Mouse (Mus musculus) layer of hippocampus, postnatal 25 days (tissue): Measurements from ENCODE around the gene Cd164. TPM values are rescaled to one million over a fixed set of nuclear protein-coding genes. Genes with fewer than 3 reads are reported as not detected.

ENCODE experiments used
- DNase-seq, 2 experiments: peaks; one replicate each; pipeline ENCODE4 v3.0.0; 2022; ENCODE audit warnings: mixed read lengths in 2 of 2, low spot score in 1 of 2; ENCODE audit errors: extremely low spot score in 1 of 2
- total RNA-seq, 2 experiments: library from RNA; stranded (reverse); gene quantifications; 2 replicates each; pipeline ENCODE4 v1.2.3; 2021

The Cd164 gene
- 10 to 100 TPM; 55.8 to 58.1 TPM for total RNA-seq

GRCm38 (mm10) chr10:41518981-41519618 is at the start of gene Cd164:
Gene Cd164 (plus strand): TSS chr10:41519414.
- DNase-seq = peak; percentile 84 to 91

GRCm38 (mm10) chr10:41470693-41471092 is 48.5 kb upstream of the Cd164 start:
- no peak for DNase-seq

DNA sequence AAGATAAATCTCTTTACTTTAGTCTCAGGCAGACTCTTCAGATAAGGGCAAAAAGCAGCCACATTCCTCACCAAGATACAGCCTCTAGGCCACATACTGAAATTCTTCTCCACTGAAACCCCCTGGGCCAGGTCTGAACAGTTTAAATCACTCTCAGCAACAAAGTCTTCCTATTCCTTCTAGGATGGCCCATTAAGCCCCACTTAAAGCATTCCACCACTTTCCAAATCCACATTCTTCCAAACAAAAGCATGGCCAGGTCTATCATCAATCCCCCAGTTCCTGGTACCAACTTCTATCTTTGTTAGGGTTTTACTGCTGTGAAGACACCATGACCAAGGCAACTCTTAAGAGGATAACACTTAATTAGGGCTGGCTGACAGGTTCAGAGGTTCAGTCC is 46.7 kb upstream of the Cd164 start:
- no peak for DNase-seq

GRCm38 (mm10) chr10:41472962-41473481 is 46.2 kb upstream of the Cd164 start:
- DNase-seq = no peak

- DNase-seq = no peak
Observed at GRCm38 (mm10) chr10:41473782-41474468, 45.3 kb upstream of the Cd164 start.

DNA sequence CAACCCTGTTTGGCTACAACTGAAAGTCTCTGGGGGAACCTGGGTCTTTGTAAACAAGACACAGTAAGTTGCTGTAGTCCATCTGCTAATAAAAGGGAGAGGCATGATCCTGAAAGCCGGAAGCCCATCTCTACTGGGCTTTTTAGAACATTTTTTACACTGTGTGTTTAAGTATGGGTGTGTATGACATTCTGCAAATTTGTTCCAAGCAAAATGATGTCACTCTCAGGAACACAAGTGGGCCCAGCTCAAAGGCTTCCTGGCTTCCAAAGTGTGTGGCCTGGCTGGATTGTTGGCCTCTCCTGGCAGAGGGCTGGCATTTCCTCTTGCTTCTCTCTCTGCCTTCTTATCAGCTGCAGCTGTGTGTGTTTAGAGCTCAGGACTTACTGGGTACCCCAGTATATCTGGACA is 44.2 kb upstream of the Cd164 start:
- DNase-seq = no peak

- DNase-seq = peak; percentile 30 to 46
Observed at GRCm38 (mm10) chr10:41476171-41477017, 42.8 kb upstream of the Cd164 start, which contains the start of gene Mical1. Gene Mical1 (plus strand): TSS chr10:41476314.

DNA sequence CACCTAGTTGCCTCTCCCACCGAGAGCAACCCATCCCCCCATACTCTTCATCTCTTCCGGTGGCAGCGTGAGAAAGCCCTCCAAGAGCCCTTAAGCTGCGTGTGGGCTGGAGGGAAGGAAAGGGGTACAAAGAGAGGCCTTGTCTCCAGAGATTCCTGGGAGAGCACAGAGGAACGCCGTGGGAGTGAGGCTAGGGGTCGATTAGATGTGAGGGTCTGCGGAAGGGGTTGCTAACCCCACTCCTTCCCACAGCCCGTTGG is 42.3 kb upstream of the Cd164 start:
- no peak for DNase-seq

DNA sequence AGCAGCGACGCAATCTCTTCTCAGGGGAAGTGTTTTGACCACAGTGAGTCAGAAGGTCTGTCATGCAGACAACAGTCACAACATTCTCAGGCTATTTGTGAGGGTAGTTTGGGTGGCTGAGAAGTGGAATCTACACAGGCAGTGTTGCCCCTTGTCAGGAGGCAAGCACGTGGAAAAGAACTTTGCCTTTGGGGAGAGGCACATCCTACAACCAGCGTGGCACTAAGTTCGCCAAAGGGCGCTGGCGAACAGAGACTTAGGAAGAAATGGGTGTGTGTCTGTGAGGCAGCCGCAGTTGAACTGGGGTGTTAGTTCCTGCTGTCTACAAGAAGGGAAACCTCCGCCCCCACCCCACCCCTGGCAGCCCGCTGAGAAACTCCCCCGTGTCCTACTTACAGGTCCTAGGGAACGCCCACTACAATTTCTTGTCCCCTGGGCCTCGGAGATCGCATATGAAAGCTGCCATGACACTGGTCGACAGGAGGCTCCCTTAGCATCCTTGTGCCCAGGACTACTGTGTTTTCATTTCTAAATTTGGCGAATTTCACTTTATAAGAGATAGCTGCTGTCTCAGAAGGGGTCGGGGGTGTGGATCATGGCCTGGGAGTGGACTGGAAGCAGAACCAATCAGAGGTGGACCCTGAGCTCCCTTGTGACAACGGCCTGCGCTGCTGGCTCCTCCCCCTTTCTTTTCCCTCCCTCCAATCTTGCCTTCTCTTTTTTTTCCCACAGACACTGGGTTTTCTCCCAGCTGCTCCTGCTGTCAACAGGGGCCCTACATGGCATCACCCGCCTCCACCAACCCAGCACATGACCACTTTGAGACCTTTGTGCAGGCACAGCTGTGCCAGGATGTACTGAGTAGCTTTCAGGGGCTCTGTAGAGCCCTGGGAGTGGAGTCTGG is 41.7 kb upstream of the Cd164 start:
- peak in 1 of 2 experiments; percentile 23 for DNase-seq

DNA sequence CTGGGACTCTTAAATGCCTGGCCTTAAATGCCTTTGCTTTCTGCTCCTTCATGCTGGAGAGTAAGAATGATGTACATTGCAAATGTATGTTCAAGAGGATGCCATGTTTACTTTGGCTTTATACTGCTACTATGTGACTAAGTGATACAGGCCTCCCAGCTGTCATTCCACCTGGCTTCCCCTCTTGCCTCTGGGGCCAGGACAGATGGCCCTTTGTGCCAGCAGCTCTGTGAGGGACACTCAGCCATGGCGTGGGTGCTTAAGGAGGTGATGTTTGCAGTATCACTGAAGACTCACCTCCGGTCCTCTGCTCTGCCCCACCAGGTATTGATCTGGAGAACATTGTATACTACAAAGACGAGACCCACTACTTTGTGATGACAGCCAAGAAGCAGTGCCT is 39.3 kb upstream of the Cd164 start:
- no peak for DNase-seq

GRCm38 (mm10) chr10:41480938-41481880 is 38.0 kb upstream of the Cd164 start:
- no peak for DNase-seq

GRCm38 (mm10) chr10:41482446-41482845 is 36.8 kb upstream of the Cd164 start:
- DNase-seq = no peak

- no peak for DNase-seq
Observed at GRCm38 (mm10) chr10:41485778-41486177, 33.4 kb upstream of the Cd164 start.

DNA sequence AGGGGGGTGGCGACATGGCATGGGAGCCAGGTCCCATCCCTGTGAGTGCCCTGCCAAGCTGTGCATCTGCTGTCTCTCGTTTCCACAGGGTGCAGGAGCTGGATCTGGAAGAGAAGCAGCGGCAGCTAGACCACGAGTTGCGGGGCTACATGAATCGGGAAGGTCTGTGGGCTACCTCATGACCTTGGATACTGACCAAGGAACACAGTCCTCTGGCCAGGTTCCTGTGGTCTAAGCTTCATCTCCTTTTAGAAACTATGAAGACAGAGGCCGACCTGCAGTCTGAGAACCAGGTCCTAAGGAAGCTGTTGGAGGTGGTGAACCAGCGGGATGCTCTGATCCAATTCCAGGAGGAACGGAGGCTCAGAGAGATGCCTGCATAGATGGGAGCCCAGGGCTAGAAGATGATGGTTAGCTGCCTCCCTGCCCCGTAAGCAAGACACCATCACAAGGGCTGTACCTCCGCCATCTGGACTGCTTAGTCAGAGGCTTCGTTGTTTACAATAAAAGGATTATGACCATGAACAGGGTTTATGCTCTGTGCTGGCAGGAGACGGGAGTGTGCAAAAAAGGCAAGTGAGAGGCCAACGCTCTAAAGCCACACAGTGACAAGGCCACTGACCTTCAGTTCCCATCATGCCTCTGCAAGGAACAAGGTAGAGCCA is 32.6 kb upstream of the Cd164 start:
- no peak for DNase-seq

- DNase-seq = no peak
Observed at GRCm38 (mm10) chr10:41488877-41489276, 30.3 kb upstream of the Cd164 start.

- no peak for DNase-seq
Observed at GRCm38 (mm10) chr10:41489294-41489693, 29.9 kb upstream of the Cd164 start.

GRCm38 (mm10) chr10:41489708-41490517 is 29.3 kb upstream of the Cd164 start, which contains the start of the genes Smpd2 and Ppil6:
Gene Smpd2 (minus strand): TSS chr10:41490369.
Gene Ppil6 (plus strand): TSS chr10:41490439.
- peak; percentile 81 to 85 for DNase-seq

DNA sequence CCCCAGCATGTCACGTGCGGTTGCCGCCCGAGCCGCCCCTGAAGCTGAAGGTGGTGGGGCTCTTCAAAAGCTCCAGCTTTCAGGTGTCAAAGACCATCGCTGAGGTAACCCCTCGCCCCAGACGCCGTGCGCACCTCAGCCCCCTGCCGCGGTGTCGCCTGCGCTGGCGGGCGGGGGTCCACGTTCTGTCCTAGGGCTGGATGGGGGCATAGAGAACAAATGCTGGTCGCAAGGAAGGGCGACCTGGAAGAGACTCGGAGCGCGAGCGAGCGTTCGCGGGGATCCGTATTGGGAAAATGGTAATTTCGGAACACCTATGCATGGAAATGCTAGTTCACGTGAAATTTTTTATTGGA is 28.7 kb upstream of the Cd164 start:
- DNase-seq = no peak
